Mouse (Mus musculus) heart, postnatal 0 days (tissue): ENCODE data around the gene Hc. TPM values are rescaled to one million over a fixed set of nuclear protein-coding genes. Genes with fewer than 3 reads are reported as not detected.

Experiments used
- ATAC-seq: fragments of 200-750 bp; cut with Nextera tagmentation; 2 replicates; pipeline ENCODE4 v1.8.0; 2017; ENCODE audit warnings: low read depth, moderate number of reproducible peaks, moderate library complexity; ENCODE audit not compliant: insufficient read depth
- DNase-seq: peaks from one replicate; pipeline ENCODE4 v3.0.0-alpha.2; 2016; ENCODE audit warnings: low spot score
- H3K27ac ChIP-seq: fragments of 300-500 bp; sonication (generic); 2 replicates; pipeline ENCODE4 v1.5.1; 2014; ENCODE audit warnings: low read depth, mild to moderate bottlenecking
- H3K27me3 ChIP-seq: fragments of 300-500 bp; sonication (generic); 2 replicates; pipeline ENCODE4 v1.6.1; 2014; ENCODE audit warnings: low read length, mixed read lengths; ENCODE audit not compliant: control insufficient read depth, insufficient read depth
- H3K36me3 ChIP-seq: fragments of 300-500 bp; sonication (generic); replicated peaks from 2 replicates; pipeline ENCODE4 v1.6.1; 2014; ENCODE audit warnings: low read length, mixed read lengths; ENCODE audit not compliant: control insufficient read depth, insufficient read depth
- H3K4me1 ChIP-seq: fragments of 300-500 bp; sonication (generic); 2 replicates; pipeline ENCODE4 v1.6.1; 2014; ENCODE audit warnings: antibody characterized with exemption; ENCODE audit not compliant: control insufficient read depth, insufficient read depth
- H3K4me2 ChIP-seq: fragments of 300-500 bp; sonication (generic); 2 replicates; pipeline ENCODE4 v1.6.1; 2014; ENCODE audit warnings: low read depth, mild to moderate bottlenecking, low read length, moderate library complexity
- H3K4me3 ChIP-seq: fragments of 300-500 bp; sonication (generic); 2 replicates; pipeline ENCODE4 v1.5.1; 2014; ENCODE audit warnings: low read depth, low read length
- H3K9ac ChIP-seq: fragments of 300-500 bp; sonication (generic); replicated peaks from 2 replicates; pipeline ENCODE4 v1.6.1; 2014; ENCODE audit warnings: low read depth, low read length, mixed read lengths
- H3K9me3 ChIP-seq: fragments of 300-500 bp; sonication (generic); replicated peaks from 2 replicates; pipeline ENCODE4 v1.6.1; 2016; ENCODE audit warnings: low read length; ENCODE audit not compliant: control insufficient read depth
- CTCF ChIP-seq: IDR thresholded peaks from 2 replicates; pipeline ENCODE4 v1.5.1; 2016; ENCODE audit warnings: antibody characterized with exemption, control low read depth, low read depth
- EP300 ChIP-seq: IDR thresholded peaks from 2 replicates; pipeline ENCODE4 v1.6.1; 2016; ENCODE audit warnings: antibody characterized with exemption, low read depth
- WGBS: fragments of 180-500 bp; shearing (Covaris S2); extraction: QIAGEN DNeasy Blood & Tissue Kit; methylation state at CpG from one replicate; pipeline ENCODE4 v1.1.7; 2014; 5-methylcytosine and 5-hydroxymethylcytosine counted together
- polyA plus RNA-seq: library from polyadenylated mRNA; unstranded; fragments of >200 nt; fragmentation: Nextera tagmentation; extraction: Ambion mirVana; gene quantifications from 2 replicates; pipeline ENCODE4 v1.2.1, GENCODE M21; 2015
- total RNA-seq: library from RNA; depleted of rRNA; stranded (reverse); fragments of >200 nt; gene quantifications from 2 replicates; pipeline ENCODE4 v1.2.3, GENCODE M21; 2014; ENCODE audit warnings: low replicate concordance

The Hc gene
- total and polyA plus RNA-seq, 2 experiments from 2014 or later: 0.04 to 0.12 TPM

GRCm38 (mm10) chr2:35087418-35087817, 26.2 kb upstream of the Hc start:
- DNase-seq: no peak
- TF ChIP-seq CTCF: no peak
- no peak for TF ChIP-seq EP300
- ATAC-seq: no peak
- H3K36me3 ChIP-seq: no peaks in the 10 kb centered on the region
- no peak overlapping the region for H3K4me2 ChIP-seq
- no peaks in the 10 kb centered on the region for H3K27me3 ChIP-seq
- no peak overlapping the region for H3K4me3 ChIP-seq
- H3K4me1 ChIP-seq: no peaks in the 10 kb centered on the region
- H3K9ac ChIP-seq: no peak overlapping the region
- H3K9me3 ChIP-seq: no peaks in the 10 kb centered on the region
- H3K27ac ChIP-seq: no peak overlapping the region
- WGBS: 46% methylated on average over 4 of the region's 4 CpGs

- ATAC-seq: no peak
- 70% methylated on average over 6 of the region's 6 CpGs for WGBS
- TF ChIP-seq EP300 (no peak), CTCF (no peak)
Observed at GRCm38 (mm10) chr2:35079166-35079565, 17.9 kb upstream of the Hc start.

GRCm38 (mm10) chr2:35074328-35074727, 13.1 kb upstream of the Hc start:
- WGBS: 95% methylated on average over 3 of the region's 3 CpGs

More at GRCm38 (mm10) chr2:35079166-35079565, 17.9 kb upstream of the Hc start:
- DNase-seq: no peak
- Histone ChIP-seq H3K9me3 (no peaks in the 10 kb centered on the region), H3K9ac (no peak overlapping the region), H3K4me1 (no peaks in the 10 kb centered on the region), H3K4me3 (no peak overlapping the region), H3K27ac (no peak overlapping the region), H3K27me3 (no peaks in the 10 kb centered on the region), H3K4me2 (no peak overlapping the region), H3K36me3 (no peaks in the 10 kb centered on the region)

GRCm38 (mm10) chr2:35072547-35072946, 11.3 kb upstream of the Hc start:
- no peak for ATAC-seq
- Histone ChIP-seq H3K9ac (no peak overlapping the region), H3K9me3 (no peaks in the 10 kb centered on the region; the same call in 1 of the 2 replicates), H3K27me3 (no peaks in the 10 kb centered on the region), H3K4me2 (no peak overlapping the region), H3K4me1 (no peaks in the 10 kb centered on the region), H3K27ac (no peak overlapping the region), H3K4me3 (no peak overlapping the region), H3K36me3 (no peaks in the 10 kb centered on the region)
- TF ChIP-seq CTCF (no peak), EP300 (no peak)
- no peak for DNase-seq
- WGBS: 64% methylated on average over 2 of the region's 2 CpGs

More at GRCm38 (mm10) chr2:35074328-35074727, 13.1 kb upstream of the Hc start:
- no peak for ATAC-seq
- H3K9ac ChIP-seq: no peak overlapping the region
- H3K27ac ChIP-seq: no peak overlapping the region
- no peaks in the 10 kb centered on the region for H3K36me3 ChIP-seq
- H3K27me3 ChIP-seq: no peaks in the 10 kb centered on the region
- no peaks in the 10 kb centered on the region; the same call in 1 of the 2 replicates for H3K9me3 ChIP-seq
- no peaks in the 10 kb centered on the region for H3K4me1 ChIP-seq
- H3K4me3 ChIP-seq: no peak overlapping the region
- no peak for TF ChIP-seq CTCF
- TF ChIP-seq EP300: no peak
- H3K4me2 ChIP-seq: no peak overlapping the region
- DNase-seq: no peak

GRCm38 (mm10) chr2:35070275-35070674, 9.0 kb upstream of the Hc start:
- H3K4me3 ChIP-seq: no peak overlapping the region
- ATAC-seq (no peak), DNase-seq (no peak)
- H3K36me3 ChIP-seq: no peaks in the 10 kb centered on the region
- no peaks in the 10 kb centered on the region; the same call in 1 of the 2 replicates for H3K9me3 ChIP-seq
- no peaks in the 10 kb centered on the region for H3K4me1 ChIP-seq
- no peak overlapping the region for H3K4me2 ChIP-seq
- TF ChIP-seq EP300 (no peak), CTCF (no peak)
- no peak overlapping the region for H3K27ac ChIP-seq
- H3K9ac ChIP-seq: no peak overlapping the region
- no peaks in the 10 kb centered on the region for H3K27me3 ChIP-seq
- WGBS: 76% methylated on average over 4 of the region's 4 CpGs

- H3K9me3 ChIP-seq: no peaks in the 10 kb centered on the region; the same call in 1 of the 2 replicates
- H3K27ac ChIP-seq: no peak overlapping the region
- no peaks in the 10 kb centered on the region for H3K36me3 ChIP-seq
- H3K4me1 ChIP-seq: no peaks in the 10 kb centered on the region
- no peak for DNase-seq
- H3K4me2 ChIP-seq: no peak overlapping the region
- WGBS: 94% methylated on average over 1 of the region's 1 CpGs
- H3K27me3 ChIP-seq: no peaks in the 10 kb centered on the region
- H3K9ac ChIP-seq: no peak overlapping the region
- no peak for TF ChIP-seq EP300
- no peak for TF ChIP-seq CTCF
- no peak overlapping the region for H3K4me3 ChIP-seq
- ATAC-seq: no peak
Observed at GRCm38 (mm10) chr2:35069124-35069523, 7.9 kb upstream of the Hc start.
